Mouse (Mus musculus) bone marrow macrophage, adult 2 months (primary cell): ENCODE results near the gene Twnk. TPM values are rescaled to one million over a fixed set of nuclear protein-coding genes. Genes with fewer than 3 reads are reported as not detected.
A peak's percentile ranks its signal among the peaks of the same experiment; 100 is the strongest.

Source experiments
- H3K27ac ChIP-seq: 2 replicates; pipeline ENCODE4 v1.5.1; 2012; ENCODE audit warnings: low read depth, low read length; ENCODE audit not compliant: insufficient read depth
- H3K4me1 ChIP-seq: 2 replicates; pipeline ENCODE4 v1.6.1; 2012; ENCODE audit warnings: low read length; ENCODE audit not compliant: control insufficient read depth, insufficient read depth
- H3K4me3 ChIP-seq: 2 replicates; pipeline ENCODE4 v1.5.1; 2012; ENCODE audit warnings: mild to moderate bottlenecking, low read length, moderate library complexity; ENCODE audit not compliant: insufficient read depth
- CTCF ChIP-seq: IDR thresholded peaks from 2 replicates; pipeline ENCODE4 v1.5.1; 2012; ENCODE audit warnings: low read depth, mild to moderate bottlenecking, low read length, moderate library complexity
- POLR2A ChIP-seq: IDR thresholded peaks from 2 replicates; pipeline ENCODE4 v1.6.1; 2012; ENCODE audit warnings: mild to moderate bottlenecking, low read depth, low read length, borderline replicate concordance
- polyA plus RNA-seq: library from polyadenylated mRNA; stranded (reverse); fragments of >200 nt; gene quantifications from 2 replicates; pipeline ENCODE4 v1.2.4, GENCODE M21; 2012; ENCODE audit not compliant: missing spikeins, insufficient read depth, insufficient read length

Gene Twnk
- polyA plus RNA-seq, 1 experiment: 4.4 TPM

- Histone ChIP-seq H3K27ac (no peak overlapping the region), H3K4me3 (no peak overlapping the region), H3K4me1 (no peaks in the 10 kb centered on the region)
- no peak for TF ChIP-seq CTCF
These were observed 7.7 kb upstream of the Twnk start for GRCm38 (mm10) chr19:44997786-44998185.

GRCm38 (mm10) chr19:44999647-45000046 is 5.8 kb upstream of the Twnk start:
- Histone ChIP-seq H3K27ac (no peak overlapping the region), H3K4me3 (no peak overlapping the region), H3K4me1 (no peaks in the 10 kb centered on the region)
- no peak for TF ChIP-seq POLR2A
- TF ChIP-seq CTCF: no peak

GRCm38 (mm10) chr19:45002301-45002700 is 3.2 kb upstream of the Twnk start:
- Histone ChIP-seq H3K4me1 (peaks cover 4% of the 10 kb centered on the region), H3K27ac (no peak overlapping the region), H3K4me3 (no peak overlapping the region)
- TF ChIP-seq POLR2A: no peak
- peak; percentile 9; the same call in 1 of the 2 replicates for TF ChIP-seq CTCF

GRCm38 (mm10) chr19:45003740-45004516 is 1.5 kb upstream of the Twnk start:
- TF ChIP-seq CTCF (no peak), POLR2A (no peak)
- Histone ChIP-seq H3K4me3 (no peak overlapping the region), H3K4me1 (peaks cover 10% of the 10 kb centered on the region), H3K27ac (no peak overlapping the region)

- Histone ChIP-seq H3K4me3 (peak within 1 kb of the TSS; percentile 92), H3K27ac (peak within 1 kb of the TSS; percentile 79), H3K4me1 (peaks cover 10% of the 10 kb centered on the region)
- TF ChIP-seq POLR2A (no peak), CTCF (no peak)
These were observed 672 bp downstream of the Twnk start, which contains the start of gene Mrpl43 for GRCm38 (mm10) chr19:45005957-45006712. Gene Mrpl43 (minus strand): TSS chr19:45006442.

GRCm38 (mm10) chr19:45007021-45007420 is 1.6 kb downstream of the Twnk start:
- Histone ChIP-seq H3K4me1 (peaks cover 10% of the 10 kb centered on the region), H3K4me3 (peak overlapping the region; percentile 92), H3K27ac (peak overlapping the region; percentile 79)
- no peak for TF ChIP-seq POLR2A
- TF ChIP-seq CTCF: no peak

GRCm38 (mm10) chr19:45007425-45008191 is 2.1 kb downstream of the Twnk start:
- H3K4me1 ChIP-seq: peaks cover 10% of the 10 kb centered on the region
- H3K27ac ChIP-seq: peak overlapping the region; percentile 79; the same call in 1 of the 2 replicates
- peak overlapping the region; percentile 92 for H3K4me3 ChIP-seq
- TF ChIP-seq POLR2A: no peak
- TF ChIP-seq CTCF: no peak

GRCm38 (mm10) chr19:45010646-45011045 is 5.2 kb downstream of the Twnk start:
- peaks cover 18% of the 10 kb centered on the region for H3K4me1 ChIP-seq
- no peak for TF ChIP-seq POLR2A
- no peak overlapping the region for H3K27ac ChIP-seq
- H3K4me3 ChIP-seq: no peak overlapping the region

- Histone ChIP-seq H3K4me3 (no peak overlapping the region), H3K27ac (no peak overlapping the region), H3K4me1 (peaks cover 18% of the 10 kb centered on the region)
- TF ChIP-seq CTCF: no peak
- TF ChIP-seq POLR2A: no peak
These were observed 6.8 kb downstream of the Twnk start for GRCm38 (mm10) chr19:45012219-45012618.
